Mouse (Mus musculus): ENCODE measurements at regions not wholly inside any gene's neighbourhood (a gene's known extent, or its start where the extent isn't known, plus 50 kb on each side); places are given as distances from the start of the nearest gene placed in this dataset.

DNA sequence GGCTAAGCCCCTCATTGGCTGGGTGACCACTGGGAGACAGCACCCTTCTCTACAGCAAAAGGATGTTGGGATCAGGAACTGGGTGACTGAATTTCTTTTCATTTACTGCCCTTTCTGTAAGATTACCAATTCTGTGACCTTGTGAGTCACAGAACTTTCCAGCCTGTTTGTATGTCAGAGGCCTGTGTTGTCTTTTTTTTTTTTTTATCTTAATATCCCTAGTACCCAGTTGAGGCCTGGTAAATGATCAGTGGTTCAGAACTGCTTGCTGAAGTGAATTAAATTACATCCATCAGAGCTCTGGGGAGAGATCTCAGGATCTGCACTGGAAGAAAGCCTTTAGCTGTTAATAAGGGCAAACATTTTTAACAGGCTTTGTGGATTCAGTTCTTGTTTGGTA, 114.8 kb upstream of the Zfp648 start:
- no peak for DNase-seq

DNA sequence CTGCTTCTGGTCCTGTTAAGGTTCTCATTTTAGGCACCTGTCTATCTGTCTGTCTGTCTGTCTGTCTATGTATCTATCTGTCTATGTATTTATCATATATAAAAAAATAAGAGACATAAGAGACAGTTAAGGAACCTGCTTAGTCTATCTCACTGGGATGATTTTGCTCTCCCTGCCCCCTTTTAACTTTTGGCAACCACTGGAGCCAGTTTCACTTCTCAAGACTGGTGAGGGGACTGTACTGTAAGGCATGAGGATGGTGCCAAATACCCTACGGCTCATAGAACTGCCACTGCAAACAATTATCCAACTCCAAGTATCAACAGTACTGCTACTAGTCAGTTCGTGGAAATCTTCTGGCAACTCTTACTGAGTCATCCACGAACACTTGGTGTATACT, 111.2 kb upstream of the Zfp648 start:
- no peak for DNase-seq

- no peak for DNase-seq
Observed at GRCm38 (mm10) chr1:154090521-154091490, 110.2 kb upstream of the Zfp648 start.

DNA sequence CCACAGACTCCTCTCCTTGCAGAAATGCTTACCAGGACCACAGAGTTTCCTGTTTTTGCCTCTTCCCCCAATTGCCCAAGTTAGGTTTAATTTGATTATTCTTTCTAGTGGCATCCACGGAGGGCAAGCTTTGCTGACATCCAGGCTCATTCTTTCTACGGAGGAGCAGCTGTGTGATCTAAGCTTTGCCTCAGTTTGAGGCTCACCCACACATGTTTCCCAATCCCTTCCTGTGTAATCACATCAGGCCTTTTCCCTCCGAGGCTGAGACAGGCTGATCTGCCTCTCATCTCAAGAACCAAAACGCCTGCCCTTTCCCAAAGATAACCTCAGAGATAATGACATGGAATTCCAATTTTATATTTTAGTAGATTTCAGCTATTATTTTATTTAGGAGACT, 107.4 kb upstream of the Zfp648 start:
- no peak for DNase-seq

GRCm38 (mm10) chr1:154094357-154094756, 106.6 kb upstream of the Zfp648 start:
- no peak for DNase-seq

DNA sequence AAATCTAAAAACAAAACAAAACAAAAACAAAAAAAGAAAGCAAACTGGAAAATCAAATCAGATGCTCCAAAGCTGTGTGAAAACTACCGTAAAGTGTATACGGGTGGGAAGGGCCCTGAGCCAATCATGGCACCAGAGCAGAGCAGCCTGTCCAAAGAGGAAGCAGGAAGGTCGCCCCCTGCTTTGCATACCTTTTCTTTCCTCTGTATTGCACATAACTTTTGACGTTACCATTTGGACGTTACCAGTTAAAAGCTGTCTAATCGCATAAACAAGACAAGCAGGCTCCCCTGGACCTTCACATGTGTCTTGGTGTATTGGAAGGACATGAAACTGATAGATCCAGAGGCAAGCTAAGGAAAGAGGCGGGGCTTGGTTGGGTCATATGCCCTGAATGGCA, 104.9 kb upstream of the Zfp648 start:
- DNase-seq, result no peak

DNA sequence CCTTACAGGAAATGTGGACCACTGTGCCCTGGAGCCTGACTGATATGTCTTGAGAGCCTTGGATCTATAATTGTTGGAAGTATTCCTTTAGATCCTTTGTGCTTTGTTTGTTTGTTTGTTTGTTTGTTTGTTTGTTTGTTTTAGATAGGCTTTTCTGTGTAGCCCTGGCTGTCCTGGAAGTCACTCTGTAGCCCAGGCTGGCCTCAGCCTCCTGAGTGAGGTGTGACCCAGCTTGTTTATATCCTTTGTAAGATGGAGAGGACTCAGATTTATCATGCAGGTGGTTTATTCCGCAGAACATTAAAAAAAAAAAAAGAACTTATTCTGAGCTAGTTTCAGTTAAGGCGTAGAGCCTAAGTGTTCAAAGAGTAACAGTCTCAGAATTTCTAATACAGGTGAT, 104.1 kb upstream of the Zfp648 start:
- DNase-seq, result no peak

- DNase-seq, result peak; percentile 25
Observed at GRCm38 (mm10) chr1:154097656-154098055, 103.3 kb upstream of the Zfp648 start.

DNA sequence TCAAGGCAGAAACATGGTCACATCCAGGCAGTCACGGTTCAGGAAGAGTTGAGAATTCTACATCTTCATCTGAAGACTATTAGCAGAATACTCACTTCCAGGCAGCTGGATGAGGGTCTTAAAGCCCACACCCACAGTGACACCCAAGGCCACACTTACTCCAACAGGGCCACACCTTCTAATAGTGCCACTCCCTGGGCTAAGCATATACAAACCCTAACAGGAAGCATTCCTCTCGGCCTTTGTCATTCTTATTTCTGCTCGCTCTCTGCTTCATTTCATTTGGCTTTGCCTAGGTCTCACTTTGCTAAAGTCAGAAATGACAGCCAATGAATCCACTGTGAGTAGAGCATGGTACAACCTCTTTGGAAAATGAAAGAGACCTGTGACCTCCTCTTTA, 100.4 kb upstream of the Zfp648 start:
- DNase-seq, result no peak

DNA sequence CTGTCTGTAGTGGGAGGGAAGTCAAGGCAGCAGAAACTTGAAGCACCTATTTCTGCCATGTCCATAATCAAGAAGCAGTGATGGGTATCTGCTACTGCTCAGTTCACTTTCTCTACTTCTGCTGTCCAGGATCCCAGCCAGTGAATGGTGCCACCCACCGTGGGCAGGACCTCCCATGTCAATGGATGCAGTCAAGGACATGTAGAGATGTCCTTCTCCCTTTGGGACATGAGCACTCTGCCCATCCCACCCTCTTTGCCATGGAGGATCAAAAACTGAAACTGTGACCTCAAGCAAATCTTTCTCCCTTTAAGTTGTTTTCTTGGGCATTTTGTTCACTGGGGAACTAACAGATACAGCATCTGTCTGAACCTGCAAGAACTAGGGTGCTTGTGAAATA, 99.6 kb upstream of the Zfp648 start:
- DNase-seq, result no peak

GRCm38 (mm10) chr1:154102191-154102590, 98.8 kb upstream of the Zfp648 start:
- no peak for DNase-seq

- DNase-seq, result no peak
Observed at GRCm38 (mm10) chr1:154102871-154103596, 98.0 kb upstream of the Zfp648 start.

DNA sequence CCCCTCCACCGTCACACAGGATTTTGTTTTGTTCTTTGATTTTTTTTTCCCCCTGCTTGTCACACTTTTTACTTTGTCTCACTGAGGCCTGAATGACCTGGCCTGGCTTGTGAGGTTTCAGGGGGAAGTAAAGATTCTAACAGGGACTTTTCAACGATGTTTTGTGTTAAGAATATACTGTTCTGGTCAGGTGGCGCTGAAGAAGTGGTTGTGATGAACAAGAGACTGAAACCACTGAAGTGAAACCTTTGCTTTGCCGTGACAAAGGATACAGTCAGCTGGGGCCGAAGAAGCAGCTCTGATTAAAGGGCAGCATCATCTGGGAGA, 97.4 kb upstream of the Zfp648 start:
- DNase-seq, result no peak

GRCm38 (mm10) chr1:154104006-154104600, 96.9 kb upstream of the Zfp648 start:
- DNase-seq, result no peak

DNA sequence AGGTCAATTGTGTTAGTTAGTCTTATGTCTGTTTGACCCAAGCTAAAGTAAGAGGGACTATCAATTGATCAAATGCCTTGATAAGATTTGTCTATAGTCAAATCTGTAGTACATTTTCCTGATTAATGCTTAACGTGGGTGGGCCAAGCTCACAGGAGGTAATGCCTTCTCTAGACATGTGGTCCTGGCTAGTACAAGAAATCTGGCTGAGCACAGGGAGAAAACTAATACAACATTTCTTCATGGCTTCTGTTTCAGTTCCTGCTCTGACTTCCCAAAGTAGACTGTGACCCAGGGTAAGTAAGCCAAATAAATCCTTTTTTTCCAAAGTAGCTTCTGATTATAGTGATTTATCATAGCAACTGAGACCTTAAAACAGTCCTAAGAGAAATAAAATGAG, 96.2 kb upstream of the Zfp648 start:
- DNase-seq, result no peak

GRCm38 (mm10) chr1:154112500-154112899, 88.5 kb upstream of the Zfp648 start:
- DNase-seq, result no peak

DNA sequence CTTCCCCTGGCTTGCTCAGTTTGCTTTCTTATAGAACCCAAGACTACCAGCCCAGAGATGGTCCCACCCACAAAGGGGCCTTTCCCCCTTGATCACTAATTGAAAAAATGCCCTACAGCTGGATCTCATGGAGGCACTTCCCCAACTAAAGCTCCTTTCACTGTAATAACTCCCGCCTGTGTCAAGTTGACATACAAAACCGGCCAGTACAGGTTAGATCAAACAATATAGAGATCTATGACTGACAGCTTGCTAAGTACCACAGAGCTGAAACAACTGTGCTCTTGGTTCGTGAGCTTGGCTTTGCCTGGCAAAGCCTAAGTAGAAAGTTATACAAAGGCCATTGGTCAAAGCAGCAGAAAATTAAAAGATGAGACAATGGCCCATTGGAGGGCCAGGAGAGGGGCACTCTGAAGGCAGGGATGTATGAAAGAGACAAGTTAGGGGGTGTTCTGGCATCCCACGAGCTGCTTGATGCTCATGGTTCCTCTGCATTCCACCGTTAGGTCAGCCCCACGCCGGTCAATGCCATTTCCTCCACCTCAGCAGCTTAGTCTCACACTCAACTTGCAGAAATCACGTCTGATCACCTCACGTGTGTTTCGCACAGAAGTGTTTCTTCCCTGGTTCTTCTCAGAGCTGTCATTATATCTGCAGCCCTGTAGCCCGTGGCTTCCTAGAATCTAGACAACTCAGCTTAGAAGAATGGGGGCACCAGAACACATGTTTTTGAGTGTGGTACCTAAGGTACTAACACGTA, 87.5 kb upstream of the Zfp648 start:
- no peak for DNase-seq

DNA sequence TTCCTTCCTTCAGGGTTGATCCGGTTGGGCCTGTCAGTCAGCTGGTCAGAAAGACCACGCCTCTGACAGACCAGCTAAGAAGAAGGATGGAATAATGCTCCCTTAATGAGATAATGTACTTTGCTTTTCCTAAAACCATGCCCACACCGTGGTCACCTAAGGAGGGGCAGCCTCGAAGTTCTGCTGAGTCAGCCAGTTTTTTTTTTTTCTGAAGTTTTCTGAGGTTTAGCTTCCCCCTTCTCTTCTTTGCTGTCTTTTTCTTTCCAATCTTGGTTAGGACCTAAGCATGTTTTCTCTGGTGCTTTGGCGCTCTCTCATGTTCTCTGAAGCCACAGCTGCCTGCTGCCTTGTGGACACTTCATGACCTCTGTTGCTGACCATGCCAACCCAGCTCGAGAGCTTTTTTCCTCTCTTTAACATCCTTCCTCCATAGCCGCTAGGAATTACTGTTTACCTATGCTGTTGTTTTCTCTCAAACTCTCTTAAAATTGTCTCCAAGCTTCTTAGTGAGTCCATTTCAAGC, 84.7 kb upstream of the Zfp648 start:
- DNase-seq, result no peak

- no peak for DNase-seq
Observed at GRCm38 (mm10) chr1:154117346-154117687, 83.7 kb upstream of the Zfp648 start.

DNA sequence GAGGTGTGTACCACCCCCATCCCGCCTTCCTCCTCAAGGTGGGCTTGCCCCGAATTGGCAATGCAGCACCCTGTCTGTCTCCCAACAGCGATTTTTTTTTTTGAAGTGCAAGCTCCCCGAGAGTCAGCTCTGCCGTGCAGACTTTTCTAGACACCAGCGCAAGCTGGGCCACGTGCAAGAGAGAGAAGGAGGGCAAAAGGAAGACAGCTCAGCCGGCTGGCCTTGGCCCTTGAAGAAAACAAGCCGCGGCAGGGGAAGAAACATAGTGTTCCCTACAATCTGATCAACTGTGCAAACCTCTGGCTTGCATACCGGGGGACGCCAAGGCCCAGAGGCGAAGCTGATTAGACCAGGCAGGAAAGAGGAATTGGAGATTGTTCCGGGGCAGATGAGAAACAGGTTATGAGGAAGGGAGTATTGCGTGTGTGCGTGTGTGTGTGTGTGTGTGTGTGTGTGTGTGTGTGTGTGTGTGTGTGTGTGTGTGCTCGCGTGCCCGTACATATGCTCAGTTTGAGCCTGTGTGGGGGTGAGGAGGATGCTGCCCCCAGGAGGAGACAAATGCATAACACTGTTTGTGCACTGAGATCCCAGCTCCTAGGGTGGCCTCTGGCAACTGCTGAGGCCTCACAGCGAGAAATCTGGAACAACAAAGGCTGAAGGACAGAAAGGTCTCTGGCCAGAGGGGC, 83.2 kb upstream of the Zfp648 start:
- DNase-seq, result peak; percentile 64

DNA sequence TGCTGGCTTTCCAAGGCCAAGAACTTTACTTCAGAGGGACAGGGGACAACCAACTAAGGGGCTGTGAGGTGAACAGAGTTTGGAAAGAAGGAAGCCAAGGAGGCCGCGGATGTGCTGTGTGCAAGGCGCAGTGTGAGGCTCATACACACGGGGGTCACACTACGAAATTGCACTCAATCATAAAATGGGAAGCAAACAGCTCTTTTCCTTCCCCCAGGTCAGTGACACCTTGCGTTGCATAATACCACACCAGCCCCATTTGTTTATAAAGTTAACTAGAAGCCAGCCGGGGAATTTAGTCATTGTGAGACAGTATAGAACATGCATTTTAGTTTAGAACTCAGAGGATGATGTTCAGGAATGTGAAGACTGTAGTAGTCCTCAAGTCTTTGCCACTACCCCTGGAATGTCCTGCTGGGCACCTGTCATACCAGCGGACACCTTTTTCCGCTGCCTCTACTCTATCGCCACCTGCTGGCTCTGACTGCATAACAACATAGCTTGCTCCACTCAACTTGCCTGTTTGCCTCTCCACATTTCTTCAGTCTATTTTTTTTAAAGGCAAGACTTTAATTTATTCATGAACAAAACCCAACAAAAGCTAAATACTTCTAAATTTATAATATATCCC, 82.5 kb upstream of the Zfp648 start:
- DNase-seq, result peak; percentile 88

DNA sequence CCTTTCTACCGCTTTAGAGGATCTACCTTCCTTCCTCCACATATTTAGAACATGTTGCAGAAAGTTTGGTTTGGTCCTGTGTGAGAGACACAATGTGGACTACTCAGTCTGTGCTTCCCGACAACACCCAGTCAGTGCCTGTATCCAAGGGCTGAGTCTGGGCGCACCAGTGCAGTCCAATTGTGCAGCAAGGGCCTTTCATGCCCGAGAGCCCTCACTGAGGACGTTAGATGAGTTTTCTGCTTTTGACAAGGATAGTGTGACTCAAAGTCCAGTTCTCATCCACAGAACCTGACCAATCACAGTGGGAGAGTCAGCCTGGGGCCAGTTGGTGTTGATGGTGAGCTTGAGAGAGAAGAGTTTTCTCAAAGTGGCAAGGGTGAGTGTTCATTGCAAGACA, 81.4 kb upstream of the Zfp648 start:
- DNase-seq, result no peak
